ENCODE assay signal across 16 mouse cellular contexts in genomic region chr16:77291723-77292316, GRCm38 (mm10).
DNase-seq lines count a peak whose midpoint lies in the region; ATAC-seq lines count a peak whose summit lies in the region.
"Had no signal": no experiment of that assay in that cellular context is flagged by ENCODE, and none has a peak within 500 bp of the region (broad histone marks: within the 10 kb centered on the region; RNA-seq: fewer than 3 reads in every experiment).

No protein-coding gene starts in this region.

- no peaks in the 10 kb centered on the region for H3K27me3 ChIP-seq in hindbrain, embryonic 13.5 days
- H3K27me3 ChIP-seq in hindbrain, embryonic 10.5 days (ENCODE audit: insufficient read depth, poor library complexity, severe bottlenecking), result no peaks in the 10 kb centered on the region
- no peaks in the 10 kb centered on the region for H3K27me3 ChIP-seq in forebrain, embryonic 10.5 days (ENCODE audit: poor library complexity, severe bottlenecking)
- no peaks in the 10 kb centered on the region for H3K27me3 ChIP-seq in hindbrain, embryonic 15.5 days
- H3K27me3 ChIP-seq in neural tube, embryonic 14.5 days (ENCODE audit: control insufficient read depth, insufficient read depth, low read length), result no peaks in the 10 kb centered on the region
- H3K27me3 ChIP-seq: megakaryocyte, embryonic 14.5 days had no signal

- no peak for DNase-seq in hindbrain, embryonic 10.5 days (ENCODE audit: low spot score)
- DNase-seq in forebrain, embryonic 10.5 days (ENCODE audit: extremely low spot score, low spot score), result no peak
- DNase-seq in natural killer cell, adult 2 months (ENCODE audit: low spot score in 2 of 2), result no peak
- DNase-seq in embryo, embryonic 11 days, result no peak
- no peak for DNase-seq in adrenal gland, adult 18-20 months (ENCODE audit: low spot score in 2 of 2)
- DNase-seq: cerebellum, adult 8-10 months; heart, adult 11 months; kidney, adult 2 months; kidney, postnatal 36 days; thymus, adult 2 months had no signal

- no peaks in the 10 kb centered on the region for H3K36me3 ChIP-seq in hindbrain, embryonic 13.5 days
- no peaks in the 10 kb centered on the region for H3K36me3 ChIP-seq in hindbrain, embryonic 10.5 days
- H3K36me3 ChIP-seq in forebrain, embryonic 10.5 days (replicated peaks), result no peaks in the 10 kb centered on the region
- H3K36me3 ChIP-seq in hindbrain, embryonic 15.5 days, result no peaks in the 10 kb centered on the region
- no peaks in the 10 kb centered on the region for H3K36me3 ChIP-seq in neural tube, embryonic 14.5 days (ENCODE audit: control insufficient read depth, insufficient read depth, low read length)

- H3K9me3 ChIP-seq in hindbrain, embryonic 13.5 days, result no peaks in the 10 kb centered on the region
- H3K9me3 ChIP-seq in hindbrain, embryonic 10.5 days, result no peaks in the 10 kb centered on the region
- H3K9me3 ChIP-seq in forebrain, embryonic 10.5 days, result no peaks in the 10 kb centered on the region
- H3K9me3 ChIP-seq in hindbrain, embryonic 15.5 days, result no peaks in the 10 kb centered on the region
- no peaks in the 10 kb centered on the region for H3K9me3 ChIP-seq in neural tube, embryonic 14.5 days (ENCODE audit: control insufficient read depth, low read length)
- H3K9me3 ChIP-seq: megakaryocyte, embryonic 14.5 days had no signal

- no peak overlapping the region for H3K9ac ChIP-seq in hindbrain, embryonic 13.5 days
- H3K9ac ChIP-seq in hindbrain, embryonic 15.5 days, result no peak overlapping the region
- no peak overlapping the region for H3K9ac ChIP-seq in neural tube, embryonic 14.5 days (replicated peaks; ENCODE audit: low read depth, low read length)
- H3K9ac ChIP-seq: liver, embryonic 14.5 days had no signal

- no peak overlapping the region for H3K4me2 ChIP-seq in hindbrain, embryonic 13.5 days
- H3K4me2 ChIP-seq in hindbrain, embryonic 15.5 days, result no peak overlapping the region
- peak overlapping the region; percentile 19 for H3K4me2 ChIP-seq in neural tube, embryonic 14.5 days (ENCODE audit: low read depth, low read length)

- peak overlapping the region; percentile 56 for H3K27ac ChIP-seq in hindbrain, embryonic 13.5 days
- H3K27ac ChIP-seq in hindbrain, embryonic 10.5 days, result no peak overlapping the region
- peak overlapping the region; percentile 68; the same call in 1 of the 2 replicates for H3K27ac ChIP-seq in forebrain, embryonic 10.5 days
- peak overlapping the region; percentile 27 for H3K27ac ChIP-seq in hindbrain, embryonic 15.5 days (replicated peaks)
- peak overlapping the region; percentile 53 for H3K27ac ChIP-seq in neural tube, embryonic 14.5 days (ENCODE audit: low read depth, low read length)
- H3K27ac ChIP-seq: liver, embryonic 14.5 days had no signal

- peaks cover 10% of the 10 kb centered on the region for H3K4me1 ChIP-seq in hindbrain, embryonic 13.5 days (replicated peaks)
- H3K4me1 ChIP-seq in hindbrain, embryonic 10.5 days (replicated peaks), result no peaks in the 10 kb centered on the region
- H3K4me1 ChIP-seq in forebrain, embryonic 10.5 days, result peaks cover 22% of the 10 kb centered on the region
- H3K4me1 ChIP-seq in hindbrain, embryonic 15.5 days (replicated peaks), result peaks cover 13% of the 10 kb centered on the region; the same call in 1 of the 2 replicates
- H3K4me1 ChIP-seq in neural tube, embryonic 14.5 days (ENCODE audit: control insufficient read depth, insufficient read depth, low read length), result peaks cover 8% of the 10 kb centered on the region
- H3K4me1 ChIP-seq: megakaryocyte, embryonic 14.5 days had no signal

- H3K4me3 ChIP-seq in hindbrain, embryonic 13.5 days, result no peak overlapping the region
- no peak overlapping the region for H3K4me3 ChIP-seq in hindbrain, embryonic 10.5 days
- H3K4me3 ChIP-seq in forebrain, embryonic 10.5 days, result no peak overlapping the region
- no peak overlapping the region for H3K4me3 ChIP-seq in hindbrain, embryonic 15.5 days
- no peak overlapping the region for H3K4me3 ChIP-seq in neural tube, embryonic 14.5 days (ENCODE audit: low read depth, low read length)
- H3K4me3 ChIP-seq: megakaryocyte, embryonic 14.5 days had no signal

- ATAC-seq in hindbrain, embryonic 13.5 days (ENCODE audit: low FRiP score), result no peak
- no peak for ATAC-seq in hindbrain, embryonic 15.5 days (ENCODE audit: low FRiP score, low read depth)
- no peak for ATAC-seq in neural tube, embryonic 14.5 days (ENCODE audit: low read depth)
- ATAC-seq: lung, postnatal 0 days had no signal

- 71% methylated on average over 8 of the region's 8 CpGs for WGBS in hindbrain, embryonic 13.5 days
- 93% methylated on average over 8 of the region's 8 CpGs for WGBS in hindbrain, embryonic 10.5 days
- WGBS in forebrain, embryonic 10.5 days, result 69% methylated on average over 8 of the region's 8 CpGs
- WGBS in hindbrain, embryonic 15.5 days, result 64% methylated on average over 8 of the region's 8 CpGs
- WGBS in neural tube, embryonic 14.5 days, result 61% methylated on average over 8 of the region's 8 CpGs
